Mouse (Mus musculus) neutrophil, adult 83 days (primary cell): ENCODE measurements around the gene Spata20. TPM values are rescaled to one million over a fixed set of nuclear protein-coding genes. Genes with fewer than 3 reads are reported as not detected.

ENCODE experiments used
- total RNA-seq, 2 experiments: library from RNA; stranded (reverse); gene quantifications; one replicate each; pipeline ENCODE4 v1.2.4; 2023

The Spata20 gene
- not detected for total RNA-seq

GRCm38 (mm10) chr11:94486001-94486400, at the start of gene Spata20:
Spata20 (minus strand) TSS chr11:94486179.

GRCm38 (mm10) chr11:94521219-94521843, 35.4 kb upstream of the Spata20 start, which contains the start of gene Mycbpap:
Mycbpap (minus strand) TSS chr11:94521742.

GRCm38 (mm10) chr11:94499661-94500152, 13.7 kb upstream of the Spata20 start, which contains the start of gene Epn3:
Epn3 (minus strand) TSS chr11:94499974.

GRCm38 (mm10) chr11:94473707-94474543, 12.1 kb downstream of the Spata20 start, which contains the start of gene Cacna1g:
Cacna1g (minus strand) TSS chr11:94474198.

Other genes starting within 250 kb of the Spata20 start
- gene Wfikkn2, start 240.2 kb downstream of the Spata20 start, total RNA-seq: not detected
- gene Gm21885, start 204.3 kb downstream of the Spata20 start, total RNA-seq: not detected
- gene Luc7l3, start 164.2 kb downstream of the Spata20 start, total RNA-seq: 10 to 100 TPM; 33.6 to 38.0 TPM
- 10 to 100 TPM; 26.1 to 29.0 TPM for gene Ankrd40, start 158.2 kb downstream of the Spata20 start, total RNA-seq
- gene Abcc3, start 93.2 kb downstream of the Spata20 start, total RNA-seq: 1 to 10 TPM; 2.4 to 4.8 TPM
- 1 to 10 TPM; 2.0 to 4.4 TPM for gene Cacna1g, start 12.0 kb downstream of the Spata20 start, total RNA-seq
- gene Epn3, start 13.8 kb upstream of the Spata20 start, total RNA-seq: not detected
- gene Mycbpap, start 35.6 kb upstream of the Spata20 start, total RNA-seq: under 1 TPM; 0.13 TPM
- gene Rsad1, start 63.1 kb upstream of the Spata20 start, total RNA-seq: under 1 TPM; 0.26 to 0.62 TPM
- gene Chad, start 78.9 kb upstream of the Spata20 start, total RNA-seq: not detected
- gene Acsf2, start 115.7 kb upstream of the Spata20 start, total RNA-seq: 1 to 10 TPM; 2.8 to 3.0 TPM
- gene Lrrc59, start 143.6 kb upstream of the Spata20 start, total RNA-seq: 10 to 100 TPM; 58.3 to 59.1 TPM
- 10 to 100 TPM; 17.2 to 18.0 TPM for gene Mrpl27, start 167.6 kb upstream of the Spata20 start, total RNA-seq
- 10 to 100 TPM in 1 of 2 experiments, 1 to 10 TPM in 1; 9.3 to 10.4 TPM for gene Eme1, start 167.8 kb upstream of the Spata20 start, total RNA-seq
- gene Xylt2, start 191.3 kb upstream of the Spata20 start, total RNA-seq: 1 to 10 TPM; 5.5 to 6.7 TPM
- not detected for gene Gm11541, start 218.3 kb upstream of the Spata20 start, total RNA-seq